Mouse (Mus musculus): Measurements from ENCODE around the gene Gabbr2.

The Gabbr2 gene

DNA sequence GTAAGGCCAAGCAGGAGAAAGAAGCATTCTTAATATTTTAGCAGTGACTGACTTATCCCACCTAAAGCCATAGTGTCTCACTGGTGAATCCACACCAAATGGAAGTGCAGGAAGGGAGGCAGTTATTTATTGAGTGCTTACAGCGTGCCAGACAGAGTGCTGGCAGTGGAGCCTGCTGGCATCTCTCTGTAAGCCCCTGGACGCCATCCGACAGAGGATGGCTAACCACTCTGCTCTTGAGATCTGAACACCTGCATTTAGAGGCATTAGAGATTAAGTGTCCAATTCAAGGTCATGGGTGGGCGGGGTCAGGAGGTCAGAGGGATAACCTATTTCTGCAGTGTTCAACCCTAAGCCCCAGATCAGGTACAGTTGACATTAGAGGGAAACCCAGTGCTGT lies 2.8 kb downstream of the Gabbr2 start:
- no peak for DNase-seq (ENCODE audit: low read depth, low spot score)

DNA sequence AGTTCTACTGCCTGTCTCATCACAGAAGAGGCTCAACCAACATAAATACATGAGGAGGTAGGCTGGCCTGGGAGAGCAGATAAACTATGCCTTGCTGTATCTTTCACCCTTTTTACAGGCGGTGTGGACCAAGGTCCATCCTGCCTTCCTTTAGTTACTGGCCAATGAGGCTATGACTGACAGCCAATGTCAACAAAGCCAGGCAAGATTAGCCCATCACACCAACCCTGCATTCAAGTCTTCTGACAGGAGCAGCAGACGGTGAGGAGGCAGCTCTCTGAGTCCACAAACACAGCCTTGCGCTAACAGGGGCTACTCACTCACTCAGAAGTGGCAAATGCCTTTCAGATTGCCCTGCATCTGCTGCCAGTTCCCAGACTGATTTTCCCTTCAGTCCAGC lies 3.4 kb downstream of the Gabbr2 start:
- DNase-seq (ENCODE audit: low read depth, low spot score) = no peak

DNA sequence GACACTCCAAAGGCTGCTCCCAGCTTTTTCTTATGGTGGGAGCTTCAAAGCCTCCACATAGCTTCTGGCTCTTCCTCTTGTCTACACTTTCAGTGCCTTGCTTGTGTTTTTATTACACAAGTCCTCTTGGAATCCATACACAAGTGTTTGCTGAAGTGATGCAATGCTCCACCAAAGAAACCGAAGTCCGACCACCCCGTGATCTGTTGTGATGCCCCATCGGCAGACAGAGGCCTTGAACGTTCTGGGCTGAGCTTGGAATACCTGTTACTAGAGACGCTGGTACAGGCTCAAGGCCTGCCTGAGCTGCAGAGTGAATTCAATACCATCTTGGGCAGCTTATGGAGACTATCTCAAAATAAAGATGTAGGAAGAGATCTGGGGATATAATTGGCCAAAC lies 3.9 kb downstream of the Gabbr2 start:
- no peak for DNase-seq (ENCODE audit: low read depth, low spot score)

DNA sequence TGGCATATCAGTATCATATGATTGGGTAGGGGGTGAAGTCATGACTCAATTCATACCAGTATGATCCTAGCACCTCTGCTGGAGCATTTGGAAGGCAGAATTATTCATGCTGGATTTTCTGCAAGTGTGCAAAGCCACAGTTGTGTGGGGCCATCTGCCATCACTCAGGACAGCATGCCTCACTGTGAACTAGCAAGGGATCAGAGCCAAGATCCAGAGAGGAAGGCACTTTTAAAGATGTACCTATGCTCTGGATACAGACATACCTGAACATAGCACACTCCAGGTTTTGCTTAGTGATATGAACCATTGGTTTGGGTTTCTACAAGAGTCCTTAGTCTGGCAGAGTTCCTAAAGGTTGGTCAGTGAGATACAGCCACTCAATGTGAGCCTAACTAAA lies 5.6 kb downstream of the Gabbr2 start:
- no peak for DNase-seq (ENCODE audit: low read depth, low spot score)

GRCm38 (mm10) chr4:46982912-46983311 lies 8.8 kb downstream of the Gabbr2 start:
- DNase-seq (ENCODE audit: low read depth, low spot score) = no peak

- DNase-seq (ENCODE audit: low read depth, low spot score) = no peak
Measured at GRCm38 (mm10) chr4:46982094-46982493, 9.6 kb downstream of the Gabbr2 start.

- DNase-seq (ENCODE audit: low read depth, low spot score) = no peak
Measured at GRCm38 (mm10) chr4:46978371-46978770, 13.3 kb downstream of the Gabbr2 start.

DNA sequence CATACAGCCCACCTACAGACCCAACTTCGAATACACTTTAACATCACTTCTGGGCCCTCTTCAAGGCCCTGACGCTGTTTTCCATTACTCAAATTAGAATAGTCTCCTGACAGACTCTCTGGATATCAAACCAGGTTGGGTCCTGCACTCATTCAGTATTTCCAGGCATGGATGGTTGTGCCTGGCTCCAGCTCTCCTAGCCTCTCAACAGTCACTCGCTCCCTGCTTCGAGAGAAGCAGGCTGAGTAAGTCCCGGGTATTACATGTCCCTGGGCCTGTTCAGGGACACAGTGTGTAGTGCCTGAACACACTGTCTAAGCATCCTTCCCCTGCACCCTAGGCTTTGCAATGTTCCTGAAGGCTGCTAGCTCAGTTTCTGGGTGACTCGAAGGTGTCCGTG lies 14.5 kb downstream of the Gabbr2 start:
- DNase-seq (ENCODE audit: low read depth, low spot score) = no peak

DNA sequence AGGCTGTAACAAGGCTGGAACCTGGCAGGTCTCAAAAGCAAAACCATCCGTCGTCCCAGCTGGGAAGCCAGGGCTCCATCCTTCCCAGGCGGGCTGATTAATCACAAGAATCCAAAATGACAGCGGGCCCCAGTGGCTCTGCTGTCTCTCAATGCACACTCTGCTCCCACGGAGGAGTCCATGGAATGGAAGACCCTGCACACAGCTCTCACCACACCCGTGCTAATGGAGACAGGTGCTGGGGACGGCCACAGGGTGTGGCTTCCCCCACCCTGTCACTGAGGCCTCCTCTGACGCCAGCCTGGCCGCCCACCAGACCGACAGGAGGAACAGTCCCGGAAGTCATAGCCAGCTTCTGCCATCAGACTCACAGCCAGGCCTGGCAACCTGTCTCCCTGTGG lies 15.0 kb downstream of the Gabbr2 start:
- no peak for DNase-seq (ENCODE audit: low read depth, low spot score)

DNA sequence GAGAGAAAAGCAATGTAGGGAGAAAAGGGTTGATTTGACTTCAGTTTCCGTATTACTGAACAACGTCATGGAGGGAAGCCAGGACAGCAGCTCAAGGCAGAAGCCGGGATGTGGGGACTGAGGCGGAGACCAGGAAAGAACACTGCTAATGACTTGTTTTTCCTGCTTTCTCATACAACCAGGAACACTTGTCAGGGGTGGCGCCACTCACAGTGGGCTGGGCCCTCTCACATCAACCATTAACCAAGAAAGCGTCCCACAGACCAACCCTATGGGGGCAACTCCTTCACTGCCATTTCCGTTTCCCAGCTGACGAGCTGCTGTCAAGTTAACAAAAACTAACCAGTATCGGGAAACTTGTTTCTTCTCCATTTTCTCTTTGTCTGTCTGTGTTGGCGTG lies 18.4 kb downstream of the Gabbr2 start:
- no peak for DNase-seq (ENCODE audit: low read depth, low spot score)

- no peak for DNase-seq (ENCODE audit: low read depth, low spot score)
Measured at GRCm38 (mm10) chr4:46967981-46968380, 23.7 kb downstream of the Gabbr2 start.

- no peak for DNase-seq (ENCODE audit: low read depth, low spot score)
Measured at GRCm38 (mm10) chr4:46966551-46966950, 25.1 kb downstream of the Gabbr2 start.

- DNase-seq (ENCODE audit: low read depth, low spot score) = no peak
Measured at GRCm38 (mm10) chr4:46961403-46961802, 30.3 kb downstream of the Gabbr2 start.

- no peak for DNase-seq (ENCODE audit: low read depth, low spot score)
Measured at GRCm38 (mm10) chr4:46960208-46960607, 31.5 kb downstream of the Gabbr2 start.

GRCm38 (mm10) chr4:46959776-46960175 lies 31.9 kb downstream of the Gabbr2 start:
- no peak for DNase-seq (ENCODE audit: low read depth, low spot score)

DNA sequence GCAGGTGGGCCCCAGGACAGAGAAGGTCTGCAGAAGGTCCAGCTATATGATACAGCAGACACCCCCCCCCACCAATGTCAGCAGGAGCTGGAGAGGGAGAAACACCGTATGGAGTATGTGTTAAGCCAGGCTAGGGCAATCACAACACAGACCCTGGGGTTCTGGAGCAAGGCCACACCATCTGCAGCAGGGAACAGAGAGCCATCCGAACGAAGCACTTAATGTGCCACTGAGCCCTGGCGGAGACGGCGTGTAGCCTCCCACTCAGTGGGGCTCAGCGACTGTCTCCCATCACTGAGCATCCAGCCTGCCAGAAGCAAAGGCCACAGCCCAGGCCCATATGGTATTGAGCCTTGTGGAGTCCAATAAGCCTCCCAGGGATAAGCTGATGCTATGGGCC lies 33.7 kb downstream of the Gabbr2 start:
- DNase-seq (ENCODE audit: low read depth, low spot score) = no peak

DNA sequence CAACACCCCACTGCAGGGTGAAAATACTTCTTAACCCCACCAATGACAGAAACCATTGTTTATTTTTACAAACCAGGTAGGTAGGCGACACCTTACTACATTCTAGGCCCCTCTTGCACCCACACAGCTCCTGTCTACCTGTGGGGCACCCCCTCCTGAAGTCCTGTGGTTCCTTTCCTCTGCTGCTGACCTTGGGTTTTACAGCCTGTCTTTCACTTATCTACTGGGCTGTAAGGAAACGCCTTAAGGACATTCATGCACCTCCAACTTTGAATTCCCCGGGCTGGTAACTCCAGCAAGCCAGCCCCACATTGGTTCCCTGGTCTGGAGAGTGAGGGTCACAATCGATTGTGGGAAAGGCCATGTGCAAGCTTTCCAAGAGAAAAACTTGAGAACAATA lies 34.7 kb downstream of the Gabbr2 start:
- DNase-seq (ENCODE audit: low read depth, low spot score) = no peak

GRCm38 (mm10) chr4:46953021-46953420 lies 38.7 kb downstream of the Gabbr2 start:
- DNase-seq (ENCODE audit: low read depth, low spot score) = no peak

GRCm38 (mm10) chr4:46952562-46952961 lies 39.1 kb downstream of the Gabbr2 start:
- no peak for DNase-seq (ENCODE audit: low read depth, low spot score)

DNA sequence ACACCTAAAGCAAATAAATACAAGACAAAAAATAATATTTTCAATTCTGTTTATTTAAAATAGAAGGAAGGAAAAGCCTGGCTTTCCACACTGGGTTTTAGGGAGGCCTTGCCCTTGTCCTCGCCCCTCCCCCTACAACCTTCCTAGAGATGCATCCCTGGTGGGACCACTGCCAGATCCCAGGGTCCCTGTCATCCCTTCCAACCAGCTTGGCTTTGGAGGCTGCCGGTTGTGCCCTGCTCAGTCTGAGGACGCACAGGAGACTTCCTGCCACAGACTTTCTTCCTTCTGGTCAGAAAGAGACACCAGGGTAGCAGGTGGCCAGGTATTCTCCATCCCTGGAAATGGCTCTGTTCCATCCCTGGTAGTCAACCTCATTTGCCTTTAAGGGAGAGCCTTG lies 57.4 kb downstream of the Gabbr2 start:
- DNase-seq (ENCODE audit: low read depth, low spot score) = no peak

DNA sequence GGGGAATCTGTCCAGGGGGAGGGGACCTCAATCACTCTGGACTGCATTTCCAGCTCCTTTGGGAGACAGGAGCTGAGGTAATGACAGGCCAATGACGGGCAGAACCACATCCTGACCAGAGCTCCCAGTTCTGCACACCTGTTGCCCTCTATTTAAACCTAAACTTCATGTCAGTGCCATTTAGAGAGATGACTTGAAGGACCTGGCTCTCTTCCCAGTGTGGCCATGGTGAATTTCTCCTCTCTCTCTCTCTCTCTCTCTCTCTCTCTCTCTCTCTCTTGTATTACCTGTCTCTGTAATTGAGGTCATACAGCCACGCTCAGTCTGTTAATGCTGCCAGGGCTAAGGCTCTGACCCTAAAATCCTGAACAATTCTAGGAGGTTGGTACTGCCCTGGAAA lies 58.1 kb downstream of the Gabbr2 start:
- DNase-seq (ENCODE audit: low read depth, low spot score) = no peak

GRCm38 (mm10) chr4:46931706-46932397 lies 59.8 kb downstream of the Gabbr2 start:
- no peak for DNase-seq (ENCODE audit: low read depth, low spot score)

DNA sequence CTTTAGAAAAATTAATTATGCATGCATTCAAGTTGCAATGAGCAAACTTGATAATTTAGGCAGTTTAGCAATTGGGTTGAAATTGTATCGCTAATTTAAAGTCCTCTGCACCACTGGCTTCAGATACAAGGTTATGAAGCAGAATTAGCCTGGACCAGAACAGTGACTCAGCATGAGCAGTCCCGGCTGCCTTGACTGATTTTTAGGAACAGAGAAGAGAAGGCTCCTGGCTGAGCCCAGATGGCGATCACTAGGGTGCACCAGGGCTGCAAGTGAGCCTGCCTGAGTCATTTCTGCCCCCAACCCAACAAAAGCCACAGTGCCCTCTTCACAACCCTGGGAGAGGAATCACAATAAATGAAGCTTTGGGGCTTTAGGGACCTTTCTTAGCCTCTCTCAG lies 63.6 kb downstream of the Gabbr2 start:
- DNase-seq (ENCODE audit: low read depth, low spot score) = no peak

DNA sequence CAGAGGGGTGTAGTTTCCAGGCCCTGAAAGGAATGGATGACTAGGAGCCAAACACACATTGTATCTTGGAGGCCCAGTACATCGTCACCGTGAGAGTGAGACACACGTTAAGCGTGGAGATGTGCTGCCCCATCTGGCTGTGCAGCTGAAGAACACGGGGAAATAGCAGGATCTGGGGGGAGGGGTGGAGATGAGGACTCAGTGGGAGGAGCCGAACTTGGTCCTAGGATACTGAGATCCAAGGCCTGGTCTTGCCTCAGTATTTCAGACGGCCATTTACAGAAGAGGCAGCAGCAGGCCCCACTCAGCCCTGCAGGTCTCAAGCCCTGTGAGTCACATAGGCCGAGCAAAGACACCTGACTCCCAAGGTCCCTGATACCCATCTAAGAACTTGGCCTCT lies 72.5 kb downstream of the Gabbr2 start:
- peak; percentile 23 for DNase-seq (ENCODE audit: low read depth, low spot score)

Data from R1 (cell line).